Mouse (Mus musculus) neural tube, embryonic 10.5 days (tissue): ENCODE data around the gene Ttc26.
A peak's percentile ranks its signal among the peaks of the same experiment; 100 is the strongest.

Experiments
- DNase-seq: peaks from one replicate; pipeline ENCODE4 v3.0.0-alpha.2; 2017; ENCODE audit warnings: low spot score; ENCODE audit errors: extremely low spot score

Gene Ttc26

GRCm38 (mm10) chr6:38381129-38381771, at the start of gene Ttc26:
Gene Ttc26, plus strand, starts transcription at chr6:38381469.
- peak; percentile 89 for DNase-seq

GRCm38 (mm10) chr6:38335264-38335663, 46.0 kb upstream of the Ttc26 start:
- DNase-seq = no peak

GRCm38 (mm10) chr6:38337166-38337705, 44.0 kb upstream of the Ttc26 start:
- DNase-seq = no peak

- DNase-seq = no peak
Observed at GRCm38 (mm10) chr6:38337951-38338350, 43.3 kb upstream of the Ttc26 start.

GRCm38 (mm10) chr6:38339078-38339477, 42.2 kb upstream of the Ttc26 start:
- no peak for DNase-seq

GRCm38 (mm10) chr6:38341751-38342665, 39.3 kb upstream of the Ttc26 start:
- no peak for DNase-seq

GRCm38 (mm10) chr6:38342666-38342992, 38.6 kb upstream of the Ttc26 start:
- DNase-seq = no peak

- DNase-seq = no peak
Observed at GRCm38 (mm10) chr6:38343581-38343980, 37.7 kb upstream of the Ttc26 start.

GRCm38 (mm10) chr6:38344006-38344670, 37.1 kb upstream of the Ttc26 start:
- no peak for DNase-seq

- no peak for DNase-seq
Observed at GRCm38 (mm10) chr6:38345796-38346195, 35.5 kb upstream of the Ttc26 start.

GRCm38 (mm10) chr6:38347875-38348274, 33.4 kb upstream of the Ttc26 start:
- no peak for DNase-seq

GRCm38 (mm10) chr6:38348811-38349453, 32.3 kb upstream of the Ttc26 start:
- no peak for DNase-seq

- no peak for DNase-seq
Observed at GRCm38 (mm10) chr6:38349806-38350205, 31.5 kb upstream of the Ttc26 start.

- no peak for DNase-seq
Observed at GRCm38 (mm10) chr6:38351930-38352329, 29.3 kb upstream of the Ttc26 start.

- DNase-seq = peak; percentile 40
Observed at GRCm38 (mm10) chr6:38352451-38352850, 28.8 kb upstream of the Ttc26 start.

GRCm38 (mm10) chr6:38353181-38353580, 28.1 kb upstream of the Ttc26 start:
- DNase-seq = peak; percentile 33

GRCm38 (mm10) chr6:38353811-38354722, 27.2 kb upstream of the Ttc26 start, which contains the start of gene Zc3hav1:
Gene Zc3hav1, minus strand, starts transcription at chr6:38354603.
- DNase-seq = peak; percentile 78

- peak; percentile 21 for DNase-seq
Observed at GRCm38 (mm10) chr6:38354723-38355353, 26.4 kb upstream of the Ttc26 start.

- DNase-seq = peak; percentile 20
Observed at GRCm38 (mm10) chr6:38355354-38355823, 25.9 kb upstream of the Ttc26 start.

GRCm38 (mm10) chr6:38355862-38356261, 25.4 kb upstream of the Ttc26 start:
- DNase-seq = no peak
